Mouse (Mus musculus): ENCODE measurements around the gene AI467606. TPM values are rescaled to one million over a fixed set of nuclear protein-coding genes. Genes with fewer than 3 reads are reported as not detected.
A peak's percentile ranks its signal among the peaks of the same experiment; 100 is the strongest.

Gene AI467606
- total RNA-seq, 2 experiments from 2014 or later = 1.2 to 1.4 TPM

DNA sequence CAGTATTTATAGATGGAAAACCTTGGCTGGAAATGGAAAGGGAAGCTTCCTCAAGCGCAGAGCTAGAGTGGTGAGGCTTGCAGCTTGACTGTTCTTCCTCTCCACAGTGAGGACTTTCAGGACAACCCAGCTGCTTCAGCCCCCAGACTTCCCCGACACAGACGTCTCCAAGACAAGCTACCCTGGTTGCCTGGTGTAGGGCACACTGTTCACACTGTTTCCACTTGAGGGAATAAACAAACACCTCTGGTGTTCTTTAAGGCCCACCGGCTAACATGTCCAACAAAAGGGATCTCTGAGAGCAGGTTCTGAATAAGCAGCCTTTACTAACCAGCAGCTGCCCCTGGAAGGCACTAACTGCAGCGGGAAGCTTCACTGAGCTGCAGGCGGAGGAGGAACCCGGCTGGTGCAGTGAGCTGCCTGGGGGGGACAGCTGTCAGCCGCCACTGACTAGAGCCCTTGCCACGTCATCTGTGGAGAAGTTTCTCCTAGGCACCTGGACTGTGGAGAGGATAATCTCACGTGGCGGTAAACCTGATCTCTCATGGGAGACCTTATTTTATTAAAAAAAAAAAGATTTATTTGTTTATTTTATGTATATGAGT is 25.3 kb downstream of the AI467606 start:
- intact Hi-C loops (cut with DNase I) = loop anchor here (5.0 kb wide), 1 partner anchor 71 kb away; no protein-coding TSS in a partner anchor
- DNase-seq (ENCODE audit: low spot score in 2 of 2) = peak in 1 of 2 experiments; percentile 60

DNA sequence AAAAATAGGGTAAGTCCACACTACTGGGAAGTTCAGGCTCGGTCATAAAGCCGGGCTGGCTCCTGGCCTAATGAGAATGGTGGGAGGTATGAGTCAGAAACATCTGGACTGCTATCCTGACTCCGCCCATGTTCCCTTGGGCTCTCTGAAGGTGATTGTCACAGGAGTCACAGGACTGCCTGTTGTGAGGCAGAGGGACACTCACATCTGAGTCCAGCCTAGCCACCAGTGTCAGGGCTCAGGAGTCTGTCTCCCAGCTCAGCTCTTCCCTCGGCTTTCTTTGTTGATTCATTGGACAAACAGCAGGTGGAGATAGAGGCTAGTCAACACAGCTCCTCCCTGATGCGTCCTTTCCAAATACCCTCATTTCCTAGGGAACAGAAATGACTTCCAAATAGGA is 26.8 kb downstream of the AI467606 start:
- intact Hi-C loops (cut with DNase I) = loop anchor here (5.0 kb wide), 1 partner anchor 69 kb away; no protein-coding TSS in a partner anchor
- no peak for DNase-seq (ENCODE audit: low spot score in 2 of 2)

DNA sequence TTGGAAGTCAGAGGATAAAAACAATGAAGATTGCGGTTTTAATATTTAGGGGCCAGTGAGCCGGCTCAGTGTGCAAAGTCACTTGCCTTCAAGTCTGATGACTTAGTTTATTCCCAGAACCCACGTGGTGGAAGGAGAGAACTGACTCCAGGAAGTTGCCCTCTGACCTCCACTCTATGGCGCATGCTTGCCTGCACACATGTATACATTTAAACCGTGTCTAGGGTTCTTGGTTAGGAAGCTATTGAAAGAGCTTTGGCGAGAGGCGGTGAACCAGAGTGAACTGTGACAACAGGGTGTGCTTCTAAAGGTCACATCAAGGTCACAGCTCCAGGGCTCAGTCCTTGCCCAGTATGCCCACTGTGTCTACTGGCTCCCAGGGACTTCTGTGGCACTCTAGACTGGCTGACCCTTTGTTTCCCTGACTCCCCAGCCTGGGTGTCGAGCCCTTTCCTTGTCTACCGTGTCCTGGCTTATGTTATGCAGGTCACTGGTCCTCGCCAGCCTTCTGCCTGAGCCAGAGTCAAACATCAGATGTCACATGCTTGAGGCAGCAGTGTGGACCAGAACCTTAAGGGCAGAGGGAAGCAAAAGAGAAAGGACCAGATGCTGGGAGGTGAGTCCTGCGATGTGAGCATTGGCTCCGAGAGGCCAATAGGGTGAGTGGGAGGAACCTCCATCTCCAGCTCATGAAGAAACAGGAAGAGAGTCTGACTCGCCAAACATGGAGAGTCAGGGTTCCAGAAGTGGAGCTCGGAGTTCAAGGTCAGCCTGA is 27.7 kb downstream of the AI467606 start:
- intact Hi-C loops (cut with DNase I) = loop anchor here (5.0 kb wide), 1 partner anchor 68 kb away; no protein-coding TSS in a partner anchor
- DNase-seq (ENCODE audit: low spot score in 2 of 2) = no peak

DNA sequence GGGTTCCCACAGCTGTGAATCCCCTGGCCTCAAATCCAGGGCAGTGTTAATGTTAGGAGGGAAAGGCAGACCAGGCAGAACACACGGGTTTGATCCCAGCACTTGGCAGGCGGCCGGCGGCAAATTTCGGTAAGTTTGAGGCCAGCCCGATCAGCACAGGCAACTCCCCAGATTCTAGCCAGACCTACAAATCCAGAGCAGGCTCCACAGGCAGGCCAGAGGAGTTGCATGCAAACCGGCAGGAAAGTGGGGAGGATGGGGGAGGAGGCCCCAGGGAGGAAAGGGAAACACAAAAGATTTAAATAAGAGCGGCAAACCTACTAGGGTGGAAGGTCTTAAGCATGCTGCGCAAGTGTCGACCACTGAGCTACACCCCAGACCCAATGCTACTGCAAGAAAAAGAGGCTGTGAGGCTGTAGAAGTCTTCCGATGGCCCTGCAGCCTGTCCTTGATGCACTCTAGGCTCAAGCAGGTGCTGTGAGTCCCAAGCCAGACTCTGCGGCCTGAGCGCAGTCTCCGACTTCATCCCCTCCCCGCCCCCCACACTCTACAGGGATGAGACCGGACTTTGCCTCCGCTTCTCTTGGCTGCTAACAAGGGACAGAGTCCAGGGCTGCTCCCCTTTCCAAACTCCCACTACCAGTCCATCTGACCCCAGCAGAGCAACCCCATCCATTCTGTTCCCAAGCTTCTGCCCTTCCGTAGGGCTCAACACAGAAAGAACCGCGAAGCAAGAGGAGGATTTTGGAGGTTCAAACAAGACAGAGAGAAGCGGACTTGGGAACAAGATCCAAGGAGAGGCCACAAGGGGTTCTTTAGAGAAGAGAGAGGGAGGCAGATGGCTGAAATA is 30.1 kb downstream of the AI467606 start:
- intact Hi-C loops (cut with DNase I) = no loop called here
- no peak for DNase-seq (ENCODE audit: low spot score in 2 of 2)

DNA sequence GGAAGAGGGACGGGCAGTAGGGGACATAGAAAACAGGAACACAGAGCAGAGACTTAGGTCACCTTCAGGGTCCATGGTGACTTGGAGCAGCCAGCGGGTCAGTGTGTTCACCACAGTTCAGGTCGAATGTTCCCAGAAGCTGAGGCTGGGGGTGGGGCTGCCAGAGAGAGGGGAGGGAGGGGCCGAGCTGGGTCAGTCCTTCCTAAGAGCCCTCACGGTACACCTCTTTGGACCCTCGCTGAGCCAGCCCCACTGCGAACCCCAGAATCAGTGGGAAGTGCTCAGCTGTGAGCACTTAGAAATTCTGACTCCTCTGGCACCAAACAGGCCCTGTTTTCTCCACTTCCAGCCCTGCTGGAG is 30.7 kb downstream of the AI467606 start, which contains the start of gene Qprt:
TSS of gene Qprt (minus strand) at position 316 of the 360 bp plus-strand sequence.
- no peak for DNase-seq (ENCODE audit: low spot score in 2 of 2)
- intact Hi-C loops (cut with DNase I) = no loop called here

DNA sequence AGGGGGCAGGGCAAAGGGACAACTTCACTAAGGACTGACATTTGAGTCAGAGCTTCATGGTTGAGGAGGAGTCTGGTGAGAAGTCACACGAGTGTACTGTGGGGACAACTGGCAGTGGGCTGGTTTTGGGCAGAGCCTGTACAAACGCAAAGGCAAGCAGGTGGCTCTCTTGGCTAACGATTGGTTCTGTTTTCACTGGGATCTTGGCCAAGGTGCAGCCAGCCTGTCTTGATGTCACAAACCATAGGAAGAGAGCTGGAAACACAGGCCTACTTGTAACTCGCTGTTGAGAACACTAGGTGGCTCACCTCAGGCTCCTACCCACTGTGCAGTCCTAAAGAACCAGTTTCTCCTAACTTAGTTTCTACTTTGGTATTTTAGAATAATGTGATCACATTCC is 38.5 kb downstream of the AI467606 start:
- intact Hi-C loops (cut with DNase I) = no loop called here
- DNase-seq (ENCODE audit: low spot score in 2 of 2) = peak in 1 of 2 experiments; percentile 76

DNA sequence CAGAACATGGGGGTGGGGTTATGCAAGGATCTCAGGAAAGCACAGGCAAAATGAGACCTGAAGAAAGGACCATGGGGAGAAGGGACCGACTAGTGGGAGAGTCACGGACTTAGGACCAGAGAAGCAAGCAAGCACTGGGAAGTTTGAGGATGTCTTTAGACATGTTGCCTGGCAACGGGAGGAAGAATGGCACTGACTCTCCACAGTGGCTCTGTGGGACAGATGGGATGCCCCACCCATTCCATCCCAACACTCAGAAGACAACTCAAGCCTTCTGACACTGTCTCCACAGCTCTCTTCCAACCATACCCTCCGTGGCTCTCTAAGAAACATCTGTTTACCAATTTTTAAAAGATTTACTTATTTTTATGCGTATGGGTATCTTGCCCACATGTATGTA is 42.0 kb downstream of the AI467606 start:
- peak in 1 of 2 experiments; percentile 56 for DNase-seq (ENCODE audit: low spot score in 2 of 2)
- intact Hi-C loops (cut with DNase I) = no loop called here

DNA sequence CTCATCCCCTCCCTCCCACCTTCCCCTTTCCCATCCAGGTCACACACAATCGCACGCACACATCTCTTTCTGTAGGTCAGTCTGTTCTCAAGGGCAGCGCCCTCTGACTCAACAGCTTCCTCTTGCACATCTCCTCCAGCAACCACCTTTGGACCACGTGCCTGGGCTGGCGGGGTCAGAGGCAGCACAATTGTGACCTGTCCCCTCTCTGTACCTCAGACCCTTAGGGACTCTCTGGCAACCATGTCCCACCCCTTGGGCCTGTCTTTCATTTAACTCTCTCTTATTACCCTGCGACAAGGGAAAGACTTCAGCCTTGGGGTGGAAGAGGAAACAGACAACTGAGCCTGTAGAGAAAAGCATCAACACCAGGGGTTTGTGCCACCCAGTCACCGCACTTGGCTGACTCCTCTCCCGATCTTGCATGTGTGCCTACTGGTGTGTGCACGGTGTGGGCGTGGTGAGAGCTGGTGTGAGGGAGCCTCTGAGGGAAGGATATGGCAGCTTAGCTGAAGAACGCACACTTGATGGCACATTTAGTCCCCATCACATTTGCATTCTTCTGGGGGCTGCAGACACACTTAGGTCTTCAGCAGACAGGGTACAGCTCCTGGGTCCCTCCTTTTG is 43.8 kb downstream of the AI467606 start:
- intact Hi-C loops (cut with DNase I) = loop anchor here (5.0 kb wide), 1 partner anchor 42 kb away; no protein-coding TSS in a partner anchor
- DNase-seq (ENCODE audit: low spot score in 2 of 2) = peak in 1 of 2 experiments; percentile 55

DNA sequence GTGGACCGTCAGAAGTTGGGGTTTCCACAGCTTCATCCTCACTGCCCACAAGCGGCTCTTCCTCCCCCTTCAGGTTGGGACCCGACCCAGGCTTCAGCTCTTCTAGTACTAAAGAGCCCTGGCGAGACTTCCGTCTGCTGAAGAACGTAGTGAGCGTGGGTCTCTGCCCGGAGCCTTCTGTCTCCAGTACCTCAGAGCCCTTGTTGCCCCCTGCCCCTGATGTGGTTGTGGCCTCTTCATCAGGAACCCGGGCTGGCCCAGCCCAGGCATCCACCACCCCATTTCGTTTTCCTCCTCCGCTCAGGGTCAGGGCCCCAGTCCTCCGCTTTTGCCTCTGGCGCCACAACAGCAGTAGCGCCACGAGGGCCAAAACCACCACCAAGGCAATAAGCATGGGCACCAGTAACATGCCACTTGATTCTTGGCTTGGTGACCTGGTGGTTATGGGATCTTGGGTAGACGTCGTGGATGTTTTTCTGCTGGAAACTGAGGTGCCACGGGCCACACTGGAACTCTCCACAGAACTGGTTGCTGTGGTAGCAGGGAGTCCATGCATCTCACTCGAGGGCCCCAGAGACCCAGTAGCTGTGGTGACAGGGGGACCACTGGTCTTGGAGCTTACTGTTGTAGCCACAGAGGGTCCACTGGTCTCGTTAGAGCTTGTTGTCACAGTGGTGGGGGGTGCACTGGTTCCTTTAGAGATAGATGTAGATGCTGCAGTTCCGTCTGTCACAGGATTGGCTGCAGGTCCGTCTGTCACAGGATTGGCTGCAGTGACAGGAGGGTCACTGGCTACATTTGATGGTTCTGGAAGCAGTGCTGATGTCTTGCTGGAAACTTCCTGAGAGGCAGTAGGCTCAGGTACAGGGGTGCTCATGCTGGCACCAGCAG is 45.3 kb downstream of the AI467606 start:
- intact Hi-C loops (cut with DNase I) = loop anchor here (5.0 kb wide), 1 partner anchor 41 kb away; no protein-coding TSS in a partner anchor
- no peak for DNase-seq (ENCODE audit: low spot score in 2 of 2)

DNA sequence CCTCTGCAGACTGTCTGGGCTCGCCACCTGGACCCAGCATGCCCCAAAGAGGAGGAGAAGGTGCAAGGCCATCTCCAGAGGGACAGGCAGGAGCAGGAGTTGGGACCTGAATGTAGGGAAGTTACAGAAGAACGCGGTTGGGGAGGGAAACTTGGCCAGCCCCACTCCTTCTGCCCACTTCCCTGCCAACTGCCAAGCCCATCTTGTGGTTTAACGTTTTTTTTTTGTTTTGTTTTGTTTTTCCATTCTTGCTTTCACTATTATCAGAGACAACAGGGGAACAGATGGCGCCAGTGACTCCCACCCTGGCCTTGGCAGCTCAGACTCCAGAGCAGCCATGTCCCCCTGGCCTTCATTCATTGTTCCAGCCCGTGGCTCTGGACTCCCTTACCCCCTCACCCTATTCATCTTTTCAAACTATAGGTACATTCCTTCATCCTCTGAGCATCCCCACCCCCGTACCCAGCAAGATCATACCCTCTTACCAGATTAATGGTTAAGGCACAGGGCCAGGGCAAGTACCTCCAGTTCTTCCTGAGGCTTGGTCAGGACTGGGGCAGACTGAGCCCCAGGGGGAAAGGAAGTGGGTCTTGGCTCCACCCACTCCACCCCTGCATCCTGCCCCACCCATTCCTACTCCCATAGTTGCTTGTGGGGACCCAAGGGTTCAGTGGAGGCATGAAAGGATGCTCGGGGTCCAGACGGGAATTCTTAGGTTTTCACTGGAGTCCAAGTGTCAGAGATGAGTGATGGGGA is 46.3 kb downstream of the AI467606 start, which contains the start of gene Spn:
TSS of gene Spn (minus strand) at position 562 of the 756 bp plus-strand sequence.
- DNase-seq (ENCODE audit: low spot score in 2 of 2) = no peak
- intact Hi-C loops (cut with DNase I) = loop anchor here (5.0 kb wide), 1 partner anchor 40 kb away; no protein-coding TSS in a partner anchor

DNA sequence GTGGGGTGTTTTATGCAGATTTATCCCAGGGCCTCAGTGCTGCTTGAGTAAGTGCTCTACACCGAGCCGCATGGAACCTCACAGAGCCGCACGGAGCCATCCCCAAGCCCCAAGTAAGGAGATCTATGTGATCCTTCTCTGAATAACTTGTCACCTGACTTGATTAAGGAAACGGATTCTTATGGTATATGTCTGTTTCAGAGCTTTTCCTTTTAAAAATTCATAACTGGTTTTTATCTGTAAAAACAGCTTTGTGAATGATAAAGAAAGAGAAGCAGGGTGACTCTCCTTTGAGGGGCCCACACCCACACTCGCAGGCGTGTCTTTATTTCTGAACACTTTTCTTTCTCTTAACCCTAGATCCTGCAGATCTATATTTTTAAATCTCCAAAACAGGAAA is 47.9 kb downstream of the AI467606 start:
- DNase-seq (ENCODE audit: low spot score in 2 of 2) = no peak
- intact Hi-C loops (cut with DNase I) = loop anchor here (5.0 kb wide), 1 partner anchor 38 kb away; no protein-coding TSS in a partner anchor

DNA sequence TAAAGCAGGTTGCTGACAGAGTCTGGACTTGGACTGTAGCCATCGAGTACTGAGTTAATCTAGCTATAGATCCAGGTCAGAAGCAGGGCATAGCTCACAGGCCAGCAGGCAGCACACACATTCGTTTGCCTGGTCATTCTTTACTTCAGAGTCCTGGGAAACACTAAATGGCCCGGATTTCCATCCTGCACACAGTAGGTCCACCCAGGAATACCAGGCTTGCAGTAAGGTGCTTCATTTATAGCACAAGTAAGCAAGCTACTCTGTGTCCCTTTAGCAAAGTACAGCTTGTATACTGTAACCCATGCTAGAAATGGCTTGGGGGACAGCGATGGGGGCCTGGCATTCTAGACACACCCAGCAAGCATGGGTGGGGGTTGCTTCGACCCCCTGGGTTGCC is 48.4 kb downstream of the AI467606 start:
- intact Hi-C loops (cut with DNase I) = loop anchor here (5.0 kb wide), 1 partner anchor 38 kb away; no protein-coding TSS in a partner anchor
- no peak for DNase-seq (ENCODE audit: low spot score in 2 of 2)

DNA sequence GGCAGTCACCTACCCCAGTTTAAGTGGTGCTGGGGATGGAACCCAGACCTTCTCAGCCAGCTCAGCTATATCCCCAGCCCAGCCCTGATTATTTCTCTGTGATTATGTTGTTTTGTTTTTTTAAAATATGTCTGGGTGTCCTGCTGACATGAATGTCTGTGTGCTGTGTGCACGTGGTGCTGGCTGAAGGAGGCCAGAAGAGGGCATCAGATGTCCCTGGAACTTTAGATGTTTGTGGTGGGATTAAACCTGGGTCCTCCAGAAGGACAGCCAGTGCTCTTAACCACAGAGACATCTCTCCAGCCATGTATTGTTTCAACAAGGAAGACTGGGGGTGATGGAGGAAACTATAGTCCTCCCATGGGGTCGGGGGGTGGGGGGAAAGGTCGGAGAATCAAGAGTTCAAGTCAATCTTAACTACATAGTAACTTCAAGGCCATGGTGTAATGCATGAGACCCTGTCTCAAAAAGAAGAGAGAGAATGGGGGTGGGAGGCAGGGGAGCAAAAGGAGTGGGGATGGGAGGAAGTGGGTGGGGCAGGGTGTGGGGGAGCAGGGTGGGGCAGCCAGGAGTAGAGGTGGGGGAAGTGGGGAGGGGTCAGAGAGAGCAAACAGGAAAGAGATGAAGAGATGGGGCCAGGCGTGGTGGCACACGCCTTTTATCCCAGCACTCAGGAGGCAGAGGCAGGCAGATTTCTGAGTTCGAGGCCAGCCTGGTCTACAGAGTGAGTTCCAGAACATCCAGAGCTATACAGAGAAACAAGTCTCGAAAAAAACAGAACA is 49.7 kb downstream of the AI467606 start:
- no peak for DNase-seq (ENCODE audit: low spot score in 2 of 2)
- intact Hi-C loops (cut with DNase I) = no loop called here

DNA sequence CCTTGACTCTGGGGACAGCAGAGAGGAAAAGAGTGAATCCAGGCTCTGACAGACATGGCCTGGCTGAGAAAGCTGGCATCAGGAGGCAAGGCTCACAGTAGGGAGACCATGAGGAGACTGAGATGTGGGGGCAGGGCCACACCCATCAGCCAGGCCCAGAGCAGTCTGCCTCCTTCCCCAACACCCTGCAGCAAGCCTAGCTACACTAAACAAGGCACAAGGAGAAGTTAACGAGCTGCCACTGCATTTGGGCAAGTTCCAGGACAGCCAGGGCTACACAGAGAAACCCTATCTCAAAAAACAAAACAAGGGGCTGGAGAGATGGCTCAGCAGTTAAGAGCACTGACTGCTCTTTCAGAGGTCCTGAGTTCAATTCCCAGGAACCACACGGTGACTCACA is 51.1 kb downstream of the AI467606 start:
- intact Hi-C loops (cut with DNase I) = no loop called here
- DNase-seq (ENCODE audit: low spot score in 2 of 2) = no peak

DNA sequence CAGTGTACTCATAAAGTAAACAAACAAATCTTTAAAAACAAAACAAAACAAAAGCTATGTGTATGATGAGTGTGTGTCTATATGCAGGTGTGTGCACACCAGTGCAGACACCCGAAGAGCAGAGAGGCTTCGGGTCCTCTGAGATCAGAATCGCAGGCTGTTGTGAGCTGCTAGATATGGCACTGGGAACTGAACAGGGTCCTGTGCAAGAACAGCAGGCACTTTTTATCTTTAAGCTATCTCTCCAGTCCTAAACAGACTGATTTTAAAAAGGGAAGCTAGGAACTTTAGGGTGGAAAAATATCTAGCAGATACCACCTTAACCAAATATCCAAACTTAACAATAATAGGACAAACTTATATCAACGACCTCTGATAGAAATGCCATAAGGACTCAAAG is 51.5 kb downstream of the AI467606 start:
- intact Hi-C loops (cut with DNase I) = no loop called here
- DNase-seq (ENCODE audit: low spot score in 2 of 2) = no peak

All from left cerebral cortex, postnatal 25 days (tissue).